Mouse (Mus musculus) MEL (cell line): ENCODE results near the gene Fat3. TPM values are rescaled to one million over a fixed set of nuclear protein-coding genes. Genes with fewer than 3 reads are reported as not detected.

Source experiments
- DNase-seq: peaks from one replicate; pipeline ENCODE4 v3.0.0; 2011; ENCODE audit warnings: low read depth, low spot score
- H3K27ac ChIP-seq: 2 replicates; pipeline ENCODE4 v1.5.1; 2012; ENCODE audit warnings: low read depth, mild to moderate bottlenecking, control low read depth, low read length, moderate library complexity; ENCODE audit not compliant: control insufficient read depth
- H3K27me3 ChIP-seq, 2 experiments: fragments of 150-350 bp in 1 of 2; sonication (generic) in 1 of 2; 2 replicates each; pipeline ENCODE4 v1.6.1; 2012; ENCODE audit warnings: low read length in 2 of 2, mild to moderate bottlenecking in 2 of 2, improper control_type of control experiment in 1 of 2, moderate library complexity in 1 of 2; ENCODE audit not compliant: insufficient read depth in 2 of 2, control insufficient read depth in 1 of 2
- H3K36me3 ChIP-seq, 2 experiments: 2 replicates each; pipeline ENCODE4 v1.6.1; 2012 to 2014; ENCODE audit warnings: low read length in 2 of 2, improper control_type of control experiment in 1 of 2, inconsistent platforms in 1 of 2, mild to moderate bottlenecking in 1 of 2; ENCODE audit not compliant: insufficient read depth in 2 of 2, control insufficient read depth in 1 of 2
- H3K4me1 ChIP-seq, 2 experiments: fragments of 150-350 bp in 1 of 2; sonication (generic) in 1 of 2; 2 replicates each; pipeline ENCODE4 v1.6.1; 2012; ENCODE audit warnings: low read length in 2 of 2, improper control_type of control experiment in 1 of 2, mild to moderate bottlenecking in 1 of 2; ENCODE audit not compliant: insufficient read depth in 2 of 2, control insufficient read depth in 1 of 2
- H3K4me3 ChIP-seq, 2 experiments: fragments of 150-350 bp in 1 of 2; sonication (generic) in 1 of 2; 2 replicates each; pipeline ENCODE4 v1.5.1; 2012; ENCODE audit warnings: low read depth in 2 of 2, low read length in 2 of 2, mild to moderate bottlenecking in 2 of 2, moderate library complexity in 2 of 2, control low read depth in 1 of 2, improper control_type of control experiment in 1 of 2; ENCODE audit not compliant: control insufficient read depth in 1 of 2, insufficient read depth in 1 of 2
- H3K79me2 ChIP-seq: 2 replicates; pipeline ENCODE4 v1.6.1; 2012; ENCODE audit warnings: mild to moderate bottlenecking, low read length, moderate library complexity; ENCODE audit not compliant: control insufficient read depth, poor library complexity, insufficient read depth
- H3K9ac ChIP-seq: 2 replicates; pipeline ENCODE4 v1.6.1; 2012; ENCODE audit warnings: low read depth, mild to moderate bottlenecking, control low read depth, low read length, moderate library complexity; ENCODE audit not compliant: control insufficient read depth, poor library complexity, severe bottlenecking
- H3K9me3 ChIP-seq: fragments of 150-350 bp; sonication (generic); replicated peaks from 2 replicates; pipeline ENCODE4 v1.6.1; 2012; ENCODE audit warnings: mild to moderate bottlenecking, low read length, improper control_type of control experiment, moderate library complexity; ENCODE audit not compliant: insufficient read depth
- BHLHE40 ChIP-seq: IDR thresholded peaks from 2 replicates; pipeline ENCODE4 v1.6.1; 2012; ENCODE audit warnings: low read depth, mild to moderate bottlenecking, inconsistent platforms, low read length, improper control_type of control experiment, borderline replicate concordance
- CTCF ChIP-seq, 3 experiments: IDR thresholded peaks in 2 of 3; conservative IDR thresholded peaks in 1 of 3; 2 replicates each; pipeline ENCODE4 v1.5.1; 2011 to 2012; ENCODE audit warnings: low read length in 3 of 3, low read depth in 2 of 3, mild to moderate bottlenecking in 2 of 3, improper control_type of control experiment in 1 of 3, inconsistent platforms in 1 of 3, mixed read lengths in 1 of 3, moderate library complexity in 1 of 3; ENCODE audit not compliant: control insufficient read depth in 1 of 3, insufficient read depth in 1 of 3, poor library complexity in 1 of 3, severe bottlenecking in 1 of 3
- E2F4 ChIP-seq: IDR thresholded peaks from 2 replicates; pipeline ENCODE4 v1.6.1; 2011; ENCODE audit warnings: low read depth, low read length, improper control_type of control experiment, borderline replicate concordance
- ELF1 ChIP-seq: IDR thresholded peaks from 2 replicates; pipeline ENCODE4 v1.6.1; 2014; ENCODE audit warnings: low read depth, mild to moderate bottlenecking, inconsistent platforms, low read length, improper control_type of control experiment, moderate library complexity
- EP300 ChIP-seq, 2 experiments: IDR thresholded peaks; 2 replicates each; pipeline ENCODE4 v1.6.1; 2011; ENCODE audit warnings: improper control_type of control experiment in 2 of 2, low read length in 2 of 2, low read depth in 1 of 2, mild to moderate bottlenecking in 1 of 2
- ETS1 ChIP-seq: IDR thresholded peaks from 2 replicates; pipeline ENCODE4 v1.6.1; 2012; ENCODE audit warnings: low read depth, mild to moderate bottlenecking, inconsistent platforms, low read length, improper control_type of control experiment, moderate library complexity
- GABPA ChIP-seq: IDR thresholded peaks from 2 replicates; pipeline ENCODE4 v1.6.1; 2012; ENCODE audit warnings: low read depth, mild to moderate bottlenecking, inconsistent platforms, low read length, improper control_type of control experiment, moderate library complexity
- GATA1 ChIP-seq: IDR thresholded peaks from 2 replicates; pipeline ENCODE4 v1.6.1; 2011; ENCODE audit warnings: low read depth, low read length, improper control_type of control experiment
- HCFC1 ChIP-seq: IDR thresholded peaks from 2 replicates; pipeline ENCODE4 v1.6.1; 2012; ENCODE audit warnings: low read depth, mild to moderate bottlenecking, inconsistent platforms, low read length, improper control_type of control experiment, moderate library complexity
- KAT2A ChIP-seq: conservative IDR thresholded peaks from 2 replicates; pipeline ENCODE4 v1.6.1; 2012; ENCODE audit warnings: low read depth, low read length, improper control_type of control experiment, inconsistent platforms
- MAFK ChIP-seq: IDR thresholded peaks from 2 replicates; pipeline ENCODE4 v1.6.1; 2011; ENCODE audit warnings: low read depth, mild to moderate bottlenecking, low read length, improper control_type of control experiment, borderline replicate concordance
- MAZ ChIP-seq: IDR thresholded peaks from 2 replicates; pipeline ENCODE4 v1.6.1; 2012; ENCODE audit warnings: low read depth, mild to moderate bottlenecking, inconsistent platforms, low read length, improper control_type of control experiment
- MEF2A ChIP-seq: IDR thresholded peaks from 2 replicates; pipeline ENCODE4 v1.6.1; 2014; ENCODE audit warnings: low read depth, mild to moderate bottlenecking, inconsistent platforms, low read length, improper control_type of control experiment; ENCODE audit not compliant: poor library complexity, insufficient replicate concordance, severe bottlenecking; ENCODE audit errors: extremely low read depth
- MYB ChIP-seq: IDR thresholded peaks from 2 replicates; pipeline ENCODE4 v1.6.1; 2011; ENCODE audit warnings: mild to moderate bottlenecking, low read depth, low read length, improper control_type of control experiment
- NELFE ChIP-seq: IDR thresholded peaks from 2 replicates; pipeline ENCODE4 v1.6.1; 2011; ENCODE audit warnings: low read depth, low read length, improper control_type of control experiment
- POLR2AphosphoS2 ChIP-seq: IDR thresholded peaks from 2 replicates; pipeline ENCODE4 v1.6.1; 2011; ENCODE audit warnings: low read length, improper control_type of control experiment
- POLR2AphosphoS5 ChIP-seq: IDR thresholded peaks from 2 replicates; pipeline ENCODE4 v1.6.1; 2012; ENCODE audit warnings: low read depth, borderline replicate concordance, mild to moderate bottlenecking, inconsistent platforms, low read length, moderate library complexity, mixed read lengths
- RCOR1 ChIP-seq: IDR thresholded peaks from 2 replicates; pipeline ENCODE4 v1.6.1; 2012; ENCODE audit warnings: low read depth, mild to moderate bottlenecking, inconsistent platforms, low read length, improper control_type of control experiment
- SIN3A ChIP-seq: IDR thresholded peaks from 2 replicates; pipeline ENCODE4 v1.6.1; 2012; ENCODE audit warnings: low read length, improper control_type of control experiment, inconsistent platforms
- SMC3 ChIP-seq: IDR thresholded peaks from 2 replicates; pipeline ENCODE4 v1.6.1; 2011; ENCODE audit warnings: low read depth, low read length, improper control_type of control experiment
- TBP ChIP-seq: IDR thresholded peaks from 2 replicates; pipeline ENCODE4 v1.8.0; 2011; ENCODE audit warnings: low read depth, low read length, improper control_type of control experiment
- TCF12 ChIP-seq: IDR thresholded peaks from 2 replicates; pipeline ENCODE4 v1.6.1; 2014; ENCODE audit warnings: low read depth, mild to moderate bottlenecking, inconsistent platforms, low read length, improper control_type of control experiment, moderate library complexity
- ZC3H11A ChIP-seq: IDR thresholded peaks from 2 replicates; pipeline ENCODE4 v1.6.1; 2012; ENCODE audit warnings: low read depth, mild to moderate bottlenecking, inconsistent platforms, low read length, improper control_type of control experiment
- polyA plus RNA-seq, 2 experiments: library from polyadenylated mRNA; stranded (reverse) in 1 of 2; unstranded in 1 of 2; fragments of >175 nt in 1 of 2; fragments of >200 nt in 1 of 2; gene quantifications; 2 replicates each; pipeline versions ENCODE4 v1.2.1 to v1.2.4; 2012; ENCODE audit warnings: low replicate concordance in 2 of 2, low read depth in 1 of 2; ENCODE audit not compliant: insufficient read length in 2 of 2, insufficient read depth in 1 of 2, missing spikeins in 1 of 2
- total RNA-seq: library from RNA; depleted of rRNA; stranded (reverse); fragments of 300-350 nt; gene quantifications from 2 replicates; pipeline ENCODE4 v1.2.3, GENCODE M21; 2012

The Fat3 gene
- total and polyA plus RNA-seq, 3 experiments: 1.5 to 1.8 TPM; not detected in 1

DNA sequence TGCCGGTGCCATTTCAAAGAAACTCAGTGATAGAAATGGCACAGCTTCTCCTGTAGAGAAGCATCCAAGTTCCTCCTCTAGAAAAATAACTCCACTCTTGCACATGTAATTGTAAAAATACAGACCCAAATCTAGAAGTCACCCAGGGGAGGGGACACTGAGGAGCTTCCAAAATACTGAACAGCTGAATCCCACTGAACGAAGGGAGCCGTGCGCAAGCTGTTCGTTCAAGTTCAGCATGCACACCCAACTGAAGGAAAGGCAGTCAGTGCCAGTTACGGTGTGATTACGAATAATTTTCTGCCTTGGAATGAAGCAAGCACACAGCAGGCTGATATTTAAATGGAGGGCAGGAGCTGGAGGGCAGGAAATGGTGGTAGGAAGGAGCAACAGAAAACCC is 476.4 kb downstream of the Fat3 start:
- Histone ChIP-seq H3K27me3 (peaks cover 0 to 3% of the 10 kb centered on the region in 2 experiments; a peak in 3 of 4 replicates), H3K9me3 (no peaks in the 10 kb centered on the region), H3K9ac (no peak overlapping the region), H3K4me1 (no peaks in the 10 kb centered on the region), H3K4me3 (no peak overlapping the region), H3K79me2 (no peaks in the 10 kb centered on the region), H3K27ac (no peak overlapping the region), H3K36me3 (no peaks in the 10 kb centered on the region)
- TF ChIP-seq SIN3A (no peak), RCOR1 (no peak), POLR2AphosphoS2 (no peak), CTCF (IDR thresholded peaks at IDR 0.05 in 2 of 3, conservative IDR thresholded peaks at IDR 0.05 in 1 of 3; ENCODE audit: control insufficient read depth in 1 of 3, insufficient read depth in 1 of 3, low read depth in 2 of 3, low read length in 3 of 3, poor library complexity in 1 of 3, severe bottlenecking in 1 of 3) (no peak), EP300 (IDR thresholded peaks at IDR 0.05; ENCODE audit: low read depth in 1 of 2, low read length in 2 of 2) (no peak), ZC3H11A (no peak), HCFC1 (no peak), BHLHE40 (no peak), MEF2A (no peak), MAZ (no peak), KAT2A (no peak), ELF1 (no peak), TCF12 (no peak), GABPA (no peak), ETS1 (no peak), MYB (no peak)
- DNase-seq: no peak

DNA sequence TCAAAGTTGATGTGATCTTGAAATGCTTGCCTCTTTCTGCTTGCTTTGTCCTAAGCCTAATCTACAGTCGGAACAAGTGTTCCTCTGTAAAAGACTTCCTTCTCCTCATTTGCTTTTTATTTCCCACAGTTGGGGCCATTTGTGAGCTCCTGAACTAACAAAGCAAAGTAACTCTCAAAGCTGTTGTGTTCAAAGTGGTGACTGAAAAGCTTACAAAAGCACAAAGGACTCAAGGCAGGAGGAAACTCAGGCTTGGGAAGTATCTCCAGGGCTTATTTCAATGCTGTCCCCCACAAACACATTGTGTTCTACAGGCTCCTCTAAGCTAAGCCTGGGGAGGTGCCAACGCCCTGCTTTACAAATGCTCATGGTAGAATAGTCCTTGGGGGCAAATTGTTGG is 487.0 kb downstream of the Fat3 start:
- TF ChIP-seq GATA1: no peak
- TF ChIP-seq POLR2AphosphoS2: no peak
- TF ChIP-seq ZC3H11A: no peak
- no peak for TF ChIP-seq MAFK
- TF ChIP-seq E2F4: no peak
- TF ChIP-seq KAT2A: no peak
- no peak for TF ChIP-seq TBP
- no peak for TF ChIP-seq MEF2A
- no peak for TF ChIP-seq NELFE
- no peak for TF ChIP-seq POLR2AphosphoS5
- no peak for TF ChIP-seq SMC3
- no peak for TF ChIP-seq SIN3A
- Histone ChIP-seq H3K79me2 (no peaks in the 10 kb centered on the region), H3K36me3 (no peaks in the 10 kb centered on the region), H3K27ac (no peak overlapping the region), H3K27me3 (peaks cover 0 to 1% of the 10 kb centered on the region in 2 experiments; a peak in 1 of 4 replicates), H3K9ac (no peak overlapping the region), H3K9me3 (no peaks in the 10 kb centered on the region), H3K4me3 (no peak overlapping the region), H3K4me1 (no peaks in the 10 kb centered on the region)
- no peak for DNase-seq
